Mouse (Mus musculus): ENCODE results near the gene Manba.

GRCm38 (mm10) chr3:135586060-135586459, 100.6 kb downstream of the Manba start:
- TF ChIP-seq EP300 (IDR thresholded peaks at IDR 0.05; ENCODE audit: low read depth): no peak
- TF ChIP-seq CTCF (IDR thresholded peaks at IDR 0.05; ENCODE audit: low read depth): no peak

Data from heart, postnatal 0 days (tissue).